Mouse (Mus musculus) myocyte (in vitro differentiated cells): ENCODE results near the gene Hspb8.

Experiments
- CEBPB ChIP-seq: IDR thresholded peaks from 2 replicates; pipeline ENCODE4 v1.6.1; 2011; ENCODE audit warnings: mild to moderate bottlenecking, moderate library complexity; ENCODE audit not compliant: poor library complexity, insufficient read depth, severe bottlenecking
- E2F4 ChIP-seq: IDR thresholded peaks from one replicate; pipeline ENCODE4 v1.6.1; 2011; ENCODE audit warnings: mild to moderate bottlenecking, control low read depth, moderate library complexity; ENCODE audit not compliant: insufficient read depth
- MAX ChIP-seq: IDR thresholded peaks from one replicate; pipeline ENCODE4 v1.6.1; 2011; ENCODE audit warnings: low read depth, mild to moderate bottlenecking, control low read depth
- MYOG ChIP-seq, 3 experiments: IDR thresholded peaks; one replicate each; pipeline ENCODE4 v1.6.1; 2011; ENCODE audit warnings: control low read depth in 2 of 3, low read depth in 2 of 3, mild to moderate bottlenecking in 2 of 3; ENCODE audit not compliant: insufficient read length in 2 of 3, control insufficient read depth in 1 of 3, insufficient read depth in 1 of 3
- POLR2A ChIP-seq: IDR thresholded peaks from one replicate; pipeline ENCODE4 v1.6.1; 2011; ENCODE audit warnings: low read depth, mild to moderate bottlenecking, control low read depth, moderate library complexity; ENCODE audit not compliant: insufficient read length
- TCF3 ChIP-seq: IDR thresholded peaks from one replicate; pipeline ENCODE4 v1.6.1; 2011; ENCODE audit warnings: low read depth, control low read depth; ENCODE audit not compliant: insufficient read length
- USF1 ChIP-seq: IDR thresholded peaks from one replicate; pipeline ENCODE4 v1.6.1; 2011; ENCODE audit warnings: low read depth, mild to moderate bottlenecking, control low read depth, moderate library complexity

- TF ChIP-seq POLR2A (no peak), MYOG (IDR thresholded peaks at IDR 0.05; ENCODE audit: control insufficient read depth in 1 of 3, insufficient read depth in 1 of 3, insufficient read length in 2 of 3, low read depth in 2 of 3) (no peak), MAX (no peak), E2F4 (no peak), USF1 (no peak), CEBPB (no peak), TCF3 (no peak)
Measured at GRCm38 (mm10) chr5:116404063-116404462, 18.6 kb downstream of the Hspb8 start.
